Mouse (Mus musculus) embryonic fibroblast, embryonic 13.5 days (primary cell): ENCODE measurements around the gene Dusp11.

ENCODE experiments used
- CTCF ChIP-seq: IDR thresholded peaks from 2 replicates; pipeline ENCODE4 v1.5.1; 2011; ENCODE audit warnings: mild to moderate bottlenecking, control low read depth, low read length, moderate library complexity, borderline replicate concordance; ENCODE audit not compliant: insufficient read depth
- POLR2A ChIP-seq: IDR thresholded peaks from 2 replicates; pipeline ENCODE4 v1.6.1; 2011; ENCODE audit warnings: low read depth, mild to moderate bottlenecking, control low read depth, low read length, moderate library complexity

DNA sequence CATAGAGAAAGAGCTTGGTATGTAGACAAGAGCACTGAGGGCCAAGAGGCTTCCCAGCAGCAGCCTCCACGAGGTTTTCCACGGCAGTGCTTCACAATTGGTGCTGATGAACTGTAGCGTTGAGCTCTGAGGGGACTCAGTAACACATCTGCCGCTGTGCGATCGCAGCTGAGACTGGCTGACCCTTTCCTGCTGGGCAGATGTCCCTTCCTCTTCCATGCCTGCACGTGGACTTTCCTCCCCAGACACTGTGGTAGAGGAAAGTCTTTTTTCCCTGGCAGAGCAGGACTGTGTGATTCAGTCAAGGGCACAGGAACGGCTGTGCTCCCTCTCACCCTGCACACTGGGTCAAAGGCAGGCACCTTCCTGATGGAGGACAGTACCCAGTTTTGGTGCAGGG is 22.9 kb upstream of the Dusp11 start:
- TF ChIP-seq POLR2A (no peak), CTCF (no peak)
